Mouse (Mus musculus) CH12F3 (cell line): Measurements from ENCODE around the gene Trim38.
"Not testable (repeated sequence)": the region's sequence is repeated elsewhere in the genome, so short reads cannot be mapped to it uniquely, and the experiment has no call there.

Experiments
- in situ Hi-C: fragments of 300-500 bp; cut with MboI; formaldehyde crosslinking; loops from 2 replicates; pipeline ENCODE4 v1.14.3; 2020; ENCODE audit warnings: low sequenced_read_pairs

Gene Trim38

DNA sequence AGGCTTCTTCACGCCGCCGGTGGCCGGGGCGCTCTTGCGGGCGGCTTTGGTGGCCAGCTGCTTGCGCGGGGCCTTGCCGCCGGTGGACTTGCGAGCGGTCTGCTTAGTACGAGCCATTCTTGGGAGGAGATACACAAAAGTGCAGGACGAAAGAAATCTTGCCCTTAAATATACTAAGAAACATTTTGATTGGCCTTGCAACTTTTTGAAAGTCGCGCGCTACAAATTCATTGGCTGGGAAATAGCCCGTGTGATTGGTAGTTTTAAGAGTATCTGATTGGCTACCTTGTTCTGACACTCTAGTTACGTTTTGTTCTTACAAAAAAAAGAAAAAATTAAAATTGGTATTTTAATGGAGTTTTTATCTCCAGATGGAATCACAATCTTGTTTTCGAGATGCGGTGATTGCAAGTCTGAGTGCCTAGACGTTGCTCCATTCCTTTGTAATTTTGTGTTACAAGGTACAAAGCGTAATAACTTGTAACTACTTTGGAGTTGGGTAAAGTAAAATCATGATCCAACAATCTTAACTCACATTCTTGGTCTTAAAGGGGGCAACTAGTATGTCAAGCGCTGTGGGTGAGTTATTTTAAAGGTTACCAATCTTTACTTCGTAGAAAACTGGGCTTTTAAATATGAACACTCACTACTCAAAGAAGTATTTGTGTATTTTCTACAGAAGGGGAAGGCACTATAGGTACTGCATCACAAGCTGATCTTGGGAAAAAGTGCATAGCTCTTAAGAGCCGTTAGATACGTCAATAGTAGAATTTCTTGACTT lies 24.1 kb upstream of the Trim38 start, which contains the start of gene Hist1h3c:
Gene Hist1h3c, minus strand, starts transcription at position 222 of the 781 bp plus-strand sequence.
- in situ Hi-C loops: no loop called here

DNA sequence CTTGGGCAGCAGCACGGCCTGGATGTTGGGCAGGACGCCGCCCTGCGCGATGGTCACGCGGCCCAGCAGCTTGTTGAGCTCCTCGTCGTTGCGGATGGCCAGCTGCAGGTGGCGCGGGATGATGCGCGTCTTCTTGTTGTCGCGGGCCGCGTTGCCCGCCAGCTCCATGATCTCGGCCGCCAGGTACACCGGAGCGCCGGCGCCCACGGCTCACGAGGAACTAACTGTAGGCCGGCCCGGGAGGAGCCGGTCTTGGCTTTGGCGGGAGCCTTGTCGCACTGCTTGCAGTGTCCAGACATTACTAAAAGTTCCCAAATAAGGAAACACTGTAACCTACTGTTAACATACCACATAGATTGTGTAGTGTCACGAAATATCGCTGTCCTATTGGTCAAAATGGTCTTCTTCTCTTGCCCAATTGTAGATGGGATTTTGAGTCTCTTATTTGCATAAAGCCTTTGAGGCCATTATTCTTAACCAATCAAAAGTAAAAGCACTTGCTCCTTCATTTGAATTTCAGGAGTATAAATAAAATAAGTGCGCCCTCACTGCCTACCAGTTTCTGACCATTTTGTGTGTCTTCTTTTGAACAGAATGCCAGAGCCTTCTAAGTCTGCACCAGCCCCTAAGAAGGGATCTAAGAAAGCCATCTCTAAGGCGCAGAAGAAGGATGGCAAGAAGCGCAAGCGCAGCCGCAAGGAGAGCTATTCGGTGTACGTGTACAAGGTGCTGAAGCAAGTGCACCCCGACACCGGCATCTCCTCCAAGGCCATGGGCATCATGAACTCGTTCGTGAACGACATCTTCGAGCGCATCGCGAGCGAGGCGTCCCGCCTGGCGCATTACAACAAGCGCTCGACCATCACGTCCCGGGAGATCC lies 23.3 kb upstream of the Trim38 start, which contains the start of gene Hist1h2bb:
Gene Hist1h2bb, plus strand, starts transcription at position 534 of the 880 bp plus-strand sequence.
- in situ Hi-C loops: not testable (repeated sequence)

DNA sequence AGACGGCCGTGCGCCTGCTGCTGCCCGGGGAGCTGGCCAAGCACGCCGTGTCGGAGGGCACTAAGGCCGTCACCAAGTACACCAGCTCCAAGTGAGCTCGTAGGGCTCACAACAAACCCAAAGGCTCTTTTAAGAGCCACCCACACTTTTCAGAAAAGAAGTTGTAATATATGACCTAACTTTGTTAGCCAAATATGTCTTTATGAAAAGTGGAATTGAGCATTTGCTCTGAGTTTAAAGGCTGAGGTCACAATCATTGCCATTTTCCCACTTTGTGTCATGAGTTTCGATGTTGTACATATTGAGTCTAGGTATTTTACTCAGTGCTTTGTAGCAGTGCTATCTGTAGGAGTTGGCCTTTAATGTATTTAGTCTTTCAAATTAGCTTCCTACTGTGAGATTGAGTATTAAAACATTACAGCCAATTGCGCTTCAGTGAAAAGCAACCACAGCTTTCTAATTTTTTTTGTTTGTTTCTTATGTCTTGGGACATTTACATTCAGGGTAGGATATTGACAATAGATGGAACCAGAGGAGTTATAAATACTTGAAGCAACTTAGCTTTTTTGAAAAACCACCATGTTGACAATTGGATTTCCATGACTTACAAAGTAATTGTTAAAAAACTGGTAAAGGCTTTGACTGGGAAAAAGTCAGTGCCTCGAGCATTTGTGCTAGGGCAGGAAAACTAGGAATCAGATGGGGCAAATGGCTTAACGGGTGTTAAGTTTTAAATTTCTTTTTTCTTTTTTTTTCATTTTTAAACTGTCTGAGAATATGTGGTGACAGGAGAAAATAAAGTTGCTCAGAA lies 22.4 kb upstream of the Trim38 start:
- in situ Hi-C loops: no loop called here

DNA sequence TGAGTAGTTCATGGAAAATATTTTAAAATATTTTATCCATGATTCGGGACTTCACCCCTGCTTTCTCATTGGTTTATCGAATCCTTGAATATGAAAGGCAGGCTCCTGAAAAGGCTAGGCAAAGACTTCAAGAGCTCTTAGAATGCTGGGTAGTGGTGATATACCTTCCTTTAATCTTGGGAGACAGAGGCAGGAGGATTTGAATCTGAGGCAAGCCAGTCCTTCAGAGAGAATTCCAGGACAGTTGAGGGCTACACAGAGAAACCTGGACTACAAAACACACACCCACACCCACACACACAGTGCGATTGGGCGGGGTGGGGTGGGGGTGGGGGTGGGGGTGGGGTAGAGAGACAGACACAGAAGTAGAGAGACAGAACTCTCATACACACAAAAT lies 21.8 kb upstream of the Trim38 start:
- in situ Hi-C loops: no loop called here

DNA sequence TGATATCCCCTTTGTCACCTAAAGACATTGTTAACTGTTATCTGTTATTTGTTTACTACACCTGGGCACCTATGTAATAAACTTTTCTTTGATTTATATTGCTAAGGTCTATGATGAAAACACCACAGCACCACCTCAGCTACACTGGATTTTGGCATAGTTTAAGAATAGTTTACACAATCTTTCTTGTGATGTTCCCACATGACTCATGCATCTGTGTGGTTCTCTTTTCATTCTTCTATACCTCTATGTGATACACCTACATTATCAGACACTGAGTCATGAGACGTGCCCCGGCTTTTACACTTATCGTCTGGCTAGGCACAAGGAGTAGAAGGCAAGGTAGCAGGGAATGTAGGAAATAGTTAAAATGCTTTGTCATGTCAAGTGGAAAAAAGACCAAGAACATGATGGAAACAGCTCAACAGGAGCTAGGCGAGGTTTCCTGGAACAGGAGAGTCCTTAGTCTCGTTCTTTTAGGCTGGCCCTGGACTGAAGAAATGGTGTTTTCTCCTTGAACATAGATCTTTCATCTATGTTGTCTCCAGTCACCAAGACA lies 20.1 kb upstream of the Trim38 start:
- in situ Hi-C loops: loop anchor here (25.0 kb wide), 1 partner anchor 1712 kb away; the partner anchor contains the start of genes Hist1h2ag, Hist1h2ah, Hist1h2bj and Hist1h2bk

DNA sequence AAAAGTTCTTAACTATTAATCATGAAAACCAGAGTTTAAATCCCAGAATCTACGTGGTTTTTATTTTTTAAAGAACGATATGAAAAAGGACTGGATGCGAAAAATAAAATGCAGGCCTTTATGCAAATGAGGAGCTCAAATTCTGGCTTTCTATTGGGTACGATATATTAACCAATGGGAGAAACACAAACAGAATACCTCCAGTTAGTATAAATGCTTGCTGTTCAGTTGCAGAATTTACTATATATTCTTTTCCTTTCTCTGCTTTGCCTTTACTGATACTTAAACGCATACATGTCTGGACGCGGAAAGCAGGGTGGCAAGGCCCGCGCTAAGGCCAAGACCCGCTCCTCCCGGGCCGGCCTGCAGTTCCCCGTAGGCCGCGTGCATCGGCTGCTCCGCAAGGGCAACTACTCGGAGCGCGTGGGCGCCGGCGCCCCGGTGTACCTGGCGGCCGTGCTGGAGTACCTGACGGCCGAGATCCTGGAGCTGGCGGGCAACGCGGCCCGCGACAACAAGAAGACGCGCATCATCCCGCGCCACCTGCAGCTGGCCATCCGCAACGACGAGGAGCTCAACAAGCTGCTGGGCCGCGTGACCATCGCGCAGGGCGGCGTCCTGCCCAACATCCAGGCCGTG lies 18.8 kb upstream of the Trim38 start, which contains the start of gene Hist1h2ab:
Gene Hist1h2ab, plus strand, starts transcription at position 288 of the 639 bp plus-strand sequence.
- in situ Hi-C loops: loop anchor here (25.0 kb wide), 1 partner anchor 1714 kb away; the partner anchor contains the start of genes Hist1h2ag, Hist1h2ah, Hist1h2bj and Hist1h2bk

DNA sequence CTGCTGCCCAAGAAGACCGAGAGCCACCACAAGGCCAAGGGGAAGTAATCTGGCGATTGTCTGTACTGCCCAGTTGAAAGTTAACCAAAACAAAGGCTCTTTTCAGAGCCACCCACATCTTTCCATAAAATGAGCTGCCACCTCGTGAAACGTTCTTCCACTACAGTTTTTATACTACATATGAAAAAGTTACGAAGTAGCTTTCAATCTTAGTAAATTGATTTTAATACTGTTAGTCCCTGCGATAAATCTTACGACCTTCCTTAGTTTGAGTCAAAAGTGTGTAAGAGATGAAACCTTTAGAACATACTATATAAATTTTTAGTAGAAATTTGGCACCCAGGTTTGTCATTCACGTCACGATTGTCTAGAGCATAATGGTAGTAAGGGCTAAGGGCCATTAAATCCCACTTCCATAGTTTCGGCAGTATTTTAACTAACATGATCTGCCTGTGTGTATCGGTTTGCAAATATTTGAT lies 18.2 kb upstream of the Trim38 start:
- in situ Hi-C loops: loop anchor here (25.0 kb wide), 1 partner anchor 1714 kb away; the partner anchor contains the start of genes Hist1h2ag, Hist1h2ah, Hist1h2bj and Hist1h2bk

DNA sequence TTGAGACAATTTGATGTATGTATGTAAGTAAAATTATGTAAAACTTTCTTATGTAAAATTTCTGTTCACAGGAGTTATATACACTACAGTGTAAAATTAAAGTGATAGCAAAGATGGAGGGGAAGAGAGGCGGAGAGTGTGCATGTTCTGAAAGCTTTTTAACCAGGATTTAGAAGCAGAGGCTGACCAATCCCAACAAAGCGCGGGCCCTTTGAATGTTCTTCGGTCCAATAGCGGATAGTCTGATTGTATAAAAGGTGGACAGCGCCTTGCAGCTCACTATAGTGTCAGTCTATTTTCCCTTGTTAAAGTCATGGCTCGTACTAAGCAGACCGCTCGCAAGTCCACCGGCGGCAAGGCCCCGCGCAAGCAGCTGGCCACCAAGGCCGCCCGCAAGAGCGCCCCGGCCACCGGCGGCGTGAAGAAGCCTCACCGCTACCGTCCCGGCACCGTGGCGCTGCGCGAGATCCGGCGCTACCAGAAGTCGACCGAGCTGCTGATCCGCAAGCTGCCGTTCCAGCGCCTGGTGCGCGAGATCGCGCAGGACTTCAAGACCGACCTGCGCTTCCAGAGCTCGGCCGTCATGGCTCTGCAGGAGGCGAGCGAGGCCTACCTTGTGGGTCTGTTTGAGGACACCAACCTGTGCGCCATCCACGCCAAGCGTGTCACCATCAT lies 17.5 kb upstream of the Trim38 start, which contains the start of gene Hist1h3b:
Gene Hist1h3b, plus strand, starts transcription at position 201 of the 675 bp plus-strand sequence.
- in situ Hi-C loops: loop anchor here (25.0 kb wide), 1 partner anchor 1715 kb away; the partner anchor contains the start of genes Hist1h2ag, Hist1h2ah, Hist1h2bj and Hist1h2bk

DNA sequence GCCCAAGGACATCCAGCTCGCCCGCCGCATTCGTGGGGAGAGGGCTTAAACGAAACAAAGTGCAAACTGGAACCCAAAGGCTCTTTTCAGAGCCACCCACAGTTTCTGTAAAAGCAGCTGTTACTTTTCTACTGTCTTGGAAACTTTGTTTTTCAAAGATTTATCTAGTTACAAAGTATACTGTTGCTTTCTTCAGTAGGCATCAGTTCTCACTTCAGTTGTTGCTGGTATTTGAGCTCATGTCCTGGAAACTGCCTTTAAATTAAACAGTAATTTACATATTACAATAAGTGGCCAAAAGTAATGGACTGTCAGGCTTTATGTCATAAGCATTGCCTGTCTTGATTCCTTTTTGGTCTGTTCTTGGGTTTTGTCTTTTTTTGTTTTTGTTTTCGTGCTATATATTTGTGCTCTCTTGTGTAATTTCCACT lies 17.0 kb upstream of the Trim38 start:
- in situ Hi-C loops: loop anchor here (25.0 kb wide), 1 partner anchor 1715 kb away; the partner anchor contains the start of genes Hist1h2ag, Hist1h2ah, Hist1h2bj and Hist1h2bk

DNA sequence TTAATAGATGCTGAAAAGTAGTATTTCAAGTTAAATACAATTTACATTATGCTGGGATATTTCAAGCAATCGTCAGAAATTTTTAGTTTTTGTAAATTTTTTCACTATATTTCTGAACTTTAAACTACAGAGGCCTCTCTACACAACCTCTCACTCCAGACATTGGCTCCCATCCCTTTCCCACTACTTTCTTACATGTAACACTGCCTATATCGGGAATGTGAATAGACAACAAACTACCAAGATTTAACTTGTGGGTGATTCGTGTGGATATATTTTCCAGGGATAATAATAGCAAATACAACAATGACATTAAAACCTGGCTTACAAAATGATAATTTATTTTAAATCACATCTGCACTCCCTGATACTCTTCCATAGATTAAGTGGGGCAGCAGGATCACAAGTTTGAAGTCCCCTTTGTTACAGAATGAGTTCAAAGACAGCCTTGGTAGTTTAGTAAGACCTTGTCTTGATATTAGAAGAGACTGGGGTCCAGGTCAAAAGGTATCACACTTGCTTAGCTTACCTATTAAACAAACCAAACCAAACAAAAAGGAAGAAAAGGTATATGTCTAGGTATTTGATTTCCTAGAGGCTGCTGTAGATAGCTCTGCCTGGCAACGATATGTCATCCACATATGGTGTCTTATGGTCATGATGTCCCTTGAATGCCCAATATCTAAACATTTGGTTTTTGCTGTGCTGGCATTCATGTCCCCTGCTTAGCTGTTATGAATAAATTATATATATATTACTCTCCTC lies 16.2 kb upstream of the Trim38 start:
- in situ Hi-C loops: loop anchor here (25.0 kb wide), 1 partner anchor 1716 kb away; the partner anchor contains the start of genes Hist1h2ag, Hist1h2ah, Hist1h2bj and Hist1h2bk

DNA sequence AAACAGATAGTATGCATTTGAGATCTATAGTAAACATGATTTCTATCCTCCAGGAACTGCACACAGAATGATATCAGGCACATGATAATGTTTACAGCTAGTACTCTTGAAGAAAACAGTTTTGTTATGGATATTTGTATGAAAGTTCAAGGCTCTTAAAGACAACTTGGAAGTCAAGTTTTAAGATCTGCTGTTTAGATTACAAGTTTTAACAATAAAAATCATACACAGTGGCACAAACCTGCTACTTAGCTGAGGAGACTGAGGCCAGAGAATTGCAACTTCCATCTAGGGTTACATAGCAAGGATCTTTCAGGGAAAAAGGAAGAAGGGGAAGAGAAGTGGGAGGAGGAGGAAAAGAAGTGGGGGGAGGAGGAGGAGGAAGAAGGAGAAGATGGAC lies 14.7 kb upstream of the Trim38 start:
- in situ Hi-C loops: loop anchor here (25.0 kb wide), 1 partner anchor 1718 kb away; the partner anchor contains the start of genes Hist1h2ag, Hist1h2ah, Hist1h2bj and Hist1h2bk

DNA sequence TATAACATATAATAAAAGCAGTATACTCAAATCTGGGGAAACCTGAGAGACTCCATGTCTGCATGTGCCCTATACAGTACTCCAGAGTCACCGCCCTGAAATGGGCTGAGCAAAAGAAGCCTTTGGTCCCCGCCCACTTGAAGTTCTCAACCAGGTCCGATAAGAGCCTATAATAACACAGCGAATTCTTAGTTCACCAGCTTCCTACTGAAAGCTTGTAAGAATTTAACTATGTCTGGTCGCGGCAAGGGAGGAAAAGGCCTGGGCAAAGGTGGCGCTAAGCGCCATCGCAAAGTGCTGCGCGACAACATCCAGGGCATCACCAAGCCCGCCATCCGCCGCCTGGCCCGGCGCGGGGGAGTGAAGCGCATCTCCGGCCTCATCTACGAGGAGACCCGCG lies 12.9 kb upstream of the Trim38 start, which contains the start of gene Hist1h4b:
Gene Hist1h4b, plus strand, starts transcription at position 224 of the 400 bp plus-strand sequence.
- in situ Hi-C loops: loop anchor here (25.0 kb wide), 1 partner anchor 1719 kb away; the partner anchor contains the start of genes Hist1h2ag, Hist1h2ah, Hist1h2bj and Hist1h2bk

DNA sequence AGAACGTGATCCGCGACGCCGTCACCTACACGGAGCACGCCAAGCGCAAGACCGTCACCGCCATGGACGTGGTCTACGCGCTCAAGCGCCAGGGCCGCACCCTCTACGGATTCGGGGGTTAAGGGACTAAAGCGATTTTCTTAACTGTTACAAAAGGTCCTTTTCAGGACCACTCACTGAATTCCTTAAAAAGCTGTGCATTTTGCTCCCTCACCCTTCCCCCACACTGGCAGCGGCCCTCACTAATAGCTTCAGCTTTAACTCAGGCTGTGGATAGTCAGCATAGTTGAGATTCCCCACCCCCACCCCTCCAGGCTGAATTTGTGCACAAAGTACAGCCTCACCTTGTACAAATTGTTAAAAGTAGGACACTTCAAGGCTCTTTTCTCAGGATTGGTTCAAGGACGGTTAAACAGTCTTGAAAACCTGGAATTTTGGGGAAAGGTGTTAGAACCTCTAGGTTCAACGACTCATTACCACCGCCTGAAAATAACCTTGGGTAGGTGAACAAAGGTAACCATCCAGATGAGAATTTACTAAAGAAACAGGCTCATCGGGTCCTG lies 12.4 kb upstream of the Trim38 start:
- in situ Hi-C loops: loop anchor here (25.0 kb wide), 1 partner anchor 1720 kb away; the partner anchor contains the start of genes Hist1h2ag, Hist1h2ah, Hist1h2bj and Hist1h2bk

DNA sequence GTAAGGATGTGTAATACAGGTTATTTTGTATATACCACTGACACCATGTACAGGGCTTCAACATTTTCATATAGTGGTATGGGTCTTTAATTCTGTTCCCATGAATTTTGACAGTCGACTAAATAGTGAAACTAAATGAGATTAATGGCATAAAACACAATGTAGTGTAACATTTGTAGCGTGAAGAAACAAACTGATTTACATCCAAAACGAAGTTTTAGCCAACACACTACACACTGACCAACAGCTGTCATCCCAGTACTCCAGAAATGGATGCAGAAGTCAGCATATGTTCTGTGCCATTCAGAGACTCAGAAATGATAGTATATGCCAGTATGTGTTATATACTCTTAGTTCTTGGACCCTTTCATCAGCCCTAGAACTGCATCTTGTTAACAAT lies 11.8 kb upstream of the Trim38 start:
- in situ Hi-C loops: loop anchor here (25.0 kb wide), 1 partner anchor 1721 kb away; the partner anchor contains the start of genes Hist1h2ag, Hist1h2ah, Hist1h2bj and Hist1h2bk

DNA sequence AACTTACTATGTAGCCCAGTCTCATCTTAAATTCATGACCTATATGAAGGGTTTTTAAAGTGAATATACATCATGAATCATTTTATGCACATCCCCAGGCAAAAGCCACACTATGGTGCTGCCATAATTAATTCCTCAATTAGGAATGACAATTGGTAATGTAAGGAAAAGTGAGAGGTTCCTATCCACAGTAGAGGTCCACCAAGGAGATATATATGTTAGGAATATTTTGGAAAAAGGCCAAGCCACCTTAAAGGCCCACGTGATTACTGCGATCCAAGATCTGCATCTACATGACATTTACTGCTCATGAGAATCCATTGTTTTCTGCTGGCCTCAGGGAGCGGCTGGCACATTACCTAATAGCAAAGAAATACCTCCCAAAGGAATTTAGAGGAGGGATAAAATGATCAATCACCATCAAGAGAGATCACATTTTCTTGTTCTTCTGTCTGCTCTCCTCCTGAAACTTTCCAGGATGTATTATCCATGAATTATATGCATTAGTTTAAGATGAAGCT lies 10.4 kb upstream of the Trim38 start:
- in situ Hi-C loops: loop anchor here (25.0 kb wide), 1 partner anchor 1722 kb away; the partner anchor contains the start of genes Hist1h2ag, Hist1h2ah, Hist1h2bj and Hist1h2bk

DNA sequence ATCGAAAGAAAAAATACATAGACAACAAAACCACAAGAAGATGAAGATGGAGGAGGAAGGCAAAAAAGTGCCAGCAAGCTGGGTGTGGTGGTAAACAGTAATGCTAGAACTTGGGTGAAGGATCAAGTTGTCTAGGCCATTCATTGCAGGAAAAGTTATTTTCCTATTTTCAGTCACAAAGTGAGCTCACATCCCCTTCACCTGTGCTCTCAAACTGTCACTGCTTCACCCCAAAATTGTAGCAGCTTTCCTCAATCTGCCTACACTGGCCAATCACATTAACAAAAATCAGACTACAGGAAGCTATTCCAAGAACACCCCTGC lies 9.8 kb upstream of the Trim38 start:
- in situ Hi-C loops: loop anchor here (25.0 kb wide), 1 partner anchor 1723 kb away; the partner anchor contains the start of genes Hist1h2ag, Hist1h2ah, Hist1h2bj and Hist1h2bk
